Mouse (Mus musculus): ENCODE results near the gene Abhd16b. TPM values are rescaled to one million over a fixed set of nuclear protein-coding genes. Genes with fewer than 3 reads are reported as not detected.
A peak's percentile ranks its signal among the peaks of the same experiment; 100 is the strongest.

Abhd16b gene
- total and polyA plus RNA-seq, 2 experiments from 2014 or later: 0.08 TPM; not detected in 1

DNA sequence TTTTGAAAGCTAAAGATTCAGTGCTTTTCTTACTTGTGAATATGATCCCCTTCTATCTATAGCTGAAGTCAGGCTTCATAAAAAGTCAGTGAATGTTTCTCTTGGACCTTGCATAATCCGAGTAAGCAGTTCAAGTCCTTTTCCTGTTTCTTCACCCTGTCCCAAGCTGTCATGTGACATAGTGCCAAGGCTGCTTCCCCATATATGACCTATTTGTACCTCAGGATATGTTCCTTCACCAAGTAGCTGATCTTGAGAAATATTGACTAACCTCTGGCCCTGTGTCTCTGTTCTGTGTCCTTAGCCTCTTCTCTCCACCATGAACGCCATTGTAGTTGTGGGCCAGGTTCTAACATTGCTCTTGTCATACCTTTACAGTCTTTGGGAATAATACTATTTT lies 43.4 kb downstream of the Abhd16b start:
- ATAC-seq (no peak), DNase-seq (ENCODE audit: low spot score) (no peak)
- H3K9me3 ChIP-seq (ENCODE audit: low read length): no peaks in the 10 kb centered on the region
- no peak overlapping the region for H3K9ac ChIP-seq (replicated peaks; ENCODE audit: low read length)
- no peak overlapping the region for H3K4me2 ChIP-seq (ENCODE audit: low read depth, low read length)
- TF ChIP-seq CTCF (IDR thresholded peaks at IDR 0.05; ENCODE audit: low read depth): no peak
- H3K36me3 ChIP-seq (ENCODE audit: insufficient read depth, low read length): no peaks in the 10 kb centered on the region
- H3K4me3 ChIP-seq (ENCODE audit: low read length): no peak overlapping the region
- no peak overlapping the region for H3K27ac ChIP-seq
- H3K27me3 ChIP-seq (ENCODE audit: insufficient read depth, low read length): no peaks in the 10 kb centered on the region
- WGBS: 92% methylated on average over 2 of the region's 2 CpGs
- 0 out of 2 replicates have a peak, but pooled peaks cover 8% of the 10 kb centered on the region for H3K4me1 ChIP-seq (ENCODE audit: insufficient read depth, low read length)

DNA sequence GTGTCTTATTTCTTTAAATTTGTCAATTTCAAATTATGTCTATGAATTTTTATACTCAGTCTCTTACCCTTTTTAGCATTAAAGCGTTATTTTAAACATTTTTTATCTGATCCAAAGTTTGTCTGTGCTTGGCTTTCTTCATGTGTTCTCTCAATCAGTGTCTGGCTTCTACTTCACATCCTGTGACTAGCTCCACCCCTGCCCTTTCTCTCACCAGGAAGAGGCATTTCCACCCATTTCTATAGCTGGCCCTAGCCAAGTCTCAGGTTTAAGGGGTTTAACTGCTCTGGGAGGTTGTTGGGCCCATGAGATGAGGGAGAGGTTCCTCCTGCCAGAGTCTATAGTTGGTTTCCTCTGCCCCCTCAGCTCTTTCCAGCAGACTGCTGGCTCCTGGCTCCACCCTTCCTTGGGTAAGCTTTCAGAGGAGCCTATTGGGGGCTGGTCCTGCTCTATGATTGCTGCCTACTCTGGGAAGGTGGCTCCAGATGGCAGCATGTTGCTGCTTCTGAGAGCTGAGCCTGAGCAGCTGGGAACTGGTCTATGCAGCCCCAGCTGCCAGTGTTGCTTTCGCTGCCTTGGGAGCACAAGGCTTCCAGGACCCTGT lies 44.5 kb downstream of the Abhd16b start:
- Histone ChIP-seq H3K4me2 (ENCODE audit: low read depth, low read length) (no peak overlapping the region), H3K4me1 (ENCODE audit: insufficient read depth, low read length) (0 out of 2 replicates have a peak, but pooled peaks cover 8% of the 10 kb centered on the region), H3K9ac (replicated peaks; ENCODE audit: low read length) (no peak overlapping the region), H3K9me3 (ENCODE audit: low read length) (no peaks in the 10 kb centered on the region), H3K4me3 (ENCODE audit: low read length) (no peak overlapping the region), H3K36me3 (ENCODE audit: insufficient read depth, low read length) (no peaks in the 10 kb centered on the region), H3K27ac (peak overlapping the region; percentile 60), H3K27me3 (ENCODE audit: insufficient read depth, low read length) (no peaks in the 10 kb centered on the region)
- DNase-seq (ENCODE audit: low spot score) (peak; percentile 76), ATAC-seq (peak; percentile 96)
- TF ChIP-seq CTCF (IDR thresholded peaks at IDR 0.05; ENCODE audit: low read depth): no peak
- 60% methylated on average over 2 of the region's 2 CpGs for WGBS

DNA sequence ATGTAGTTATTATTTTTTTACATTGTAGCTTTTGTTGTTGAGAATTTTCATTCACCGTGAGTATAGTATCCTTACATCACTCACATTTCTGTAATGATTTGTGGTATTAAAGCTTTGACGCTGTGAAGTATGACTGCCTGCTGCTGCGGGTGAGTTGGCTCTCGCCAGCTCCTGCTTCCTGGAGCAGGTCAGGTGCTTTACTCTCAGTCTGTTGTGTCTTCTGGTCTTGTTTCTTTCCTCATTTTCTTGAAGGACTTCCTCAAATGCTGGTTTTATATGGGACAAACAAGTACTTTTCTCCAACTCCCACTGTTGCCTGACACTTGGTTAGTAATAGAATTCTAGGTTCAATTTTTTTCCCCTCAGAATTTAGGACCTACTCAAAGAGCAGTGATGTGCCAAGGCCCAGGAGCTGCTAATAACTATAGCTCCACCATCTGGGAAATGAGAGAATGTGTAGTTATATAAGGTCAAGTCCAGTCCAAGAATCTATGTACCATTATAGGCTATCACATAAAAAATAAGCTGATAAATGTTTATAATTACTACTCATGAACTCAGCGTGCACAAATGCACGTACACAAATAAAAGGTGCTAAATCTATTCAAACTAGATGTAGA lies 48.9 kb downstream of the Abhd16b start:
- no peak overlapping the region for H3K9ac ChIP-seq (replicated peaks; ENCODE audit: low read length)
- peaks cover 8% of the 10 kb centered on the region; the same call in 1 of the 2 replicates for H3K36me3 ChIP-seq (ENCODE audit: insufficient read depth, low read length)
- H3K4me1 ChIP-seq (ENCODE audit: insufficient read depth, low read length): 0 out of 2 replicates have a peak, but pooled peaks cover 8% of the 10 kb centered on the region
- no peaks in the 10 kb centered on the region for H3K27me3 ChIP-seq (ENCODE audit: insufficient read depth, low read length)
- ATAC-seq (no peak), DNase-seq (ENCODE audit: low spot score) (no peak)
- 93% methylated on average over 6 of the region's 6 CpGs for WGBS
- H3K4me3 ChIP-seq (ENCODE audit: low read length): no peak overlapping the region
- H3K9me3 ChIP-seq (ENCODE audit: low read length): no peaks in the 10 kb centered on the region
- no peak overlapping the region for H3K27ac ChIP-seq
- TF ChIP-seq CTCF (IDR thresholded peaks at IDR 0.05; ENCODE audit: low read depth): no peak
- no peak overlapping the region for H3K4me2 ChIP-seq (ENCODE audit: low read depth, low read length)

Other genes starting within 250 kb of the Abhd16b start
- gene Gmeb2, start 205.2 kb upstream of the Abhd16b start, total RNA-seq (2014; rRNA removed): 19.2 and 25.2 TPM in 2 replicates
- 8.6 and 8.9 TPM in 2 replicates for gene Gmeb2, start 205.2 kb upstream of the Abhd16b start, polyA plus RNA-seq (2015; fragmentation: Nextera tagmentation; extraction: Ambion mirVana)
- 1,221 and 1,263 TPM in 2 replicates for gene Stmn3, start 178.7 kb upstream of the Abhd16b start, total RNA-seq (2014; rRNA removed)
- gene Stmn3, start 178.7 kb upstream of the Abhd16b start, polyA plus RNA-seq (2015; fragmentation: Nextera tagmentation; extraction: Ambion mirVana): 1,758 and 1,824 TPM in 2 replicates
- 52.2 and 97.2 TPM in 2 replicates for gene Rtel1, start 173.5 kb upstream of the Abhd16b start, total RNA-seq (2014; rRNA removed)
- 21.6 and 28.0 TPM in 2 replicates for gene Rtel1, start 173.5 kb upstream of the Abhd16b start, polyA plus RNA-seq (2015; fragmentation: Nextera tagmentation; extraction: Ambion mirVana)
- gene Zgpat, start 128.3 kb upstream of the Abhd16b start, total RNA-seq (2014; rRNA removed): 66.3 and 85.3 TPM in 2 replicates
- gene Zgpat, start 128.3 kb upstream of the Abhd16b start, polyA plus RNA-seq (2015; fragmentation: Nextera tagmentation; extraction: Ambion mirVana): 37.5 and 40.6 TPM in 2 replicates
- 13.0 and 14.7 TPM in 2 replicates for gene Arfrp1, start 127.8 kb upstream of the Abhd16b start, total RNA-seq (2014; rRNA removed)
- 70.7 TPM in 2 replicates for gene Arfrp1, start 127.8 kb upstream of the Abhd16b start, polyA plus RNA-seq (2015; fragmentation: Nextera tagmentation; extraction: Ambion mirVana)
- gene Lime1, start 113.1 kb upstream of the Abhd16b start, total RNA-seq (2014; rRNA removed): 49.0 and 62.1 TPM in 2 replicates
- 24.1 and 26.2 TPM in 2 replicates for gene Lime1, start 113.1 kb upstream of the Abhd16b start, polyA plus RNA-seq (2015; fragmentation: Nextera tagmentation; extraction: Ambion mirVana)
- gene Zbtb46, start 33.8 kb upstream of the Abhd16b start, total RNA-seq (2014; rRNA removed): 29.0 and 33.0 TPM in 2 replicates
- 17.0 and 19.2 TPM in 2 replicates for gene Zbtb46, start 33.8 kb upstream of the Abhd16b start, polyA plus RNA-seq (2015; fragmentation: Nextera tagmentation; extraction: Ambion mirVana)
- 52.2 and 92.5 TPM in 2 replicates for gene Tpd52l2, start 3.9 kb downstream of the Abhd16b start, total RNA-seq (2014; rRNA removed)
- 127 and 128 TPM in 2 replicates for gene Tpd52l2, start 3.9 kb downstream of the Abhd16b start, polyA plus RNA-seq (2015; fragmentation: Nextera tagmentation; extraction: Ambion mirVana)
- 417 and 459 TPM in 2 replicates for gene Dnajc5, start 27.3 kb downstream of the Abhd16b start, total RNA-seq (2014; rRNA removed)
- 260 and 276 TPM in 2 replicates for gene Dnajc5, start 27.3 kb downstream of the Abhd16b start, polyA plus RNA-seq (2015; fragmentation: Nextera tagmentation; extraction: Ambion mirVana)
- 49.9 and 58.2 TPM in 2 replicates for gene Uckl1, start 91.7 kb downstream of the Abhd16b start, total RNA-seq (2014; rRNA removed)
- gene Uckl1, start 91.7 kb downstream of the Abhd16b start, polyA plus RNA-seq (2015; fragmentation: Nextera tagmentation; extraction: Ambion mirVana): 36.5 and 38.1 TPM in 2 replicates
- gene Prpf6, start 98.7 kb downstream of the Abhd16b start, total RNA-seq (2014; rRNA removed): 29.9 and 32.3 TPM in 2 replicates
- 39.8 and 42.4 TPM in 2 replicates for gene Prpf6, start 98.7 kb downstream of the Abhd16b start, polyA plus RNA-seq (2015; fragmentation: Nextera tagmentation; extraction: Ambion mirVana)
- 66.2 and 75.8 TPM in 2 replicates for gene Zfp512b, start 99.6 kb downstream of the Abhd16b start, total RNA-seq (2014; rRNA removed)
- gene Zfp512b, start 99.6 kb downstream of the Abhd16b start, polyA plus RNA-seq (2015; fragmentation: Nextera tagmentation; extraction: Ambion mirVana): 70.3 and 74.6 TPM in 2 replicates
- gene Samd10, start 106.0 kb downstream of the Abhd16b start, total RNA-seq (2014; rRNA removed): 110 and 144 TPM in 2 replicates
- gene Samd10, start 106.0 kb downstream of the Abhd16b start, polyA plus RNA-seq (2015; fragmentation: Nextera tagmentation; extraction: Ambion mirVana): 124 and 138 TPM in 2 replicates
- not detected in 2 replicates for gene Gm29797, start 163.8 kb downstream of the Abhd16b start, total RNA-seq (2014; rRNA removed)
- gene Gm29797, start 163.8 kb downstream of the Abhd16b start, polyA plus RNA-seq (2015; fragmentation: Nextera tagmentation; extraction: Ambion mirVana): not detected in 2 replicates
- gene Sox18, start 178.4 kb downstream of the Abhd16b start, total RNA-seq (2014; rRNA removed): 10.8 and 14.7 TPM in 2 replicates
- 10.6 and 11.6 TPM in 2 replicates for gene Sox18, start 178.4 kb downstream of the Abhd16b start, polyA plus RNA-seq (2015; fragmentation: Nextera tagmentation; extraction: Ambion mirVana)
- 37.2 and 50.2 TPM in 2 replicates for gene Tcea2, start 187.1 kb downstream of the Abhd16b start, total RNA-seq (2014; rRNA removed)
- gene Tcea2, start 187.1 kb downstream of the Abhd16b start, polyA plus RNA-seq (2015; fragmentation: Nextera tagmentation; extraction: Ambion mirVana): 48.7 and 54.3 TPM in 2 replicates
- gene Rgs19, start 200.8 kb downstream of the Abhd16b start, total RNA-seq (2014; rRNA removed): 57.9 and 94.0 TPM in 2 replicates
- gene Rgs19, start 200.8 kb downstream of the Abhd16b start, polyA plus RNA-seq (2015; fragmentation: Nextera tagmentation; extraction: Ambion mirVana): 50.6 and 56.8 TPM in 2 replicates
- not detected in 2 replicates for gene Lkaaear1, start 205.2 kb downstream of the Abhd16b start, total RNA-seq (2014; rRNA removed)
- not detected in 2 replicates for gene Lkaaear1, start 205.2 kb downstream of the Abhd16b start, polyA plus RNA-seq (2015; fragmentation: Nextera tagmentation; extraction: Ambion mirVana)
- 177 and 221 TPM in 2 replicates for gene Oprl1, start 221.8 kb downstream of the Abhd16b start, total RNA-seq (2014; rRNA removed)
- gene Oprl1, start 221.8 kb downstream of the Abhd16b start, polyA plus RNA-seq (2015; fragmentation: Nextera tagmentation; extraction: Ambion mirVana): 69.8 and 73.1 TPM in 2 replicates

Data from hindbrain, postnatal 0 days (tissue).